15 mouse cellular contexts compared by ENCODE assay signal in genomic region chr10:84871285-84871684, GRCm38 (mm10). TPM values are rescaled to one million over a fixed set of nuclear protein-coding genes. Genes with fewer than 3 reads are reported as not detected.
A peak's percentile ranks its signal among the peaks of the same experiment; 100 is the strongest.
DNase-seq lines count a peak whose midpoint lies in the region; ATAC-seq and TF ChIP-seq lines count a peak whose summit lies in the region.
"Had no signal": no experiment of that assay in that cellular context is flagged by ENCODE, and none has a peak within 500 bp of the region (broad histone marks: within the 10 kb centered on the region; RNA-seq: fewer than 3 reads in every experiment).

No protein-coding gene starts in this region.

- H3K36me3 ChIP-seq in embryonic facial prominence, embryonic 11.5 days (replicated peaks; ENCODE audit: control insufficient read depth, insufficient read depth, low read depth, low read length): no peaks in the 10 kb centered on the region
- peaks cover 16% of the 10 kb centered on the region for H3K36me3 ChIP-seq in hindbrain, embryonic 12.5 days
- no peaks in the 10 kb centered on the region for H3K36me3 ChIP-seq in midbrain, embryonic 15.5 days (replicated peaks)
- H3K36me3 ChIP-seq in stomach, postnatal 0 days (ENCODE audit: control insufficient read depth, insufficient read depth, low read length): no peaks in the 10 kb centered on the region
- H3K36me3 ChIP-seq: heart, embryonic 15.5 days; limb, embryonic 12.5 days had no signal

- no peak for TF ChIP-seq EP300 in stomach, postnatal 0 days (optimal IDR thresholded peaks at IDR 0.05)

- peak; percentile 51 for DNase-seq in Patski (ENCODE audit: low read depth, low spot score)
- peak; percentile 22 for DNase-seq in embryonic facial prominence, embryonic 11.5 days (ENCODE audit: low spot score)
- DNase-seq in natural killer cell, adult 2 months (ENCODE audit: low spot score in 2 of 2): no peak
- DNase-seq in stomach, postnatal 0 days (ENCODE audit: low spot score): no peak
- DNase-seq in yolk sac, embryonic 10.5 days (ENCODE audit: low spot score): no peak
- DNase-seq in gastrocnemius, postnatal 14 days: no peak
- DNase-seq: gastrocnemius, postnatal 36 days; kidney, postnatal 10 days; lung, adult 18-20 months; right cerebral cortex, postnatal 4 days; thymus, postnatal 36 days had no signal

- CTCF ChIA-PET in Patski (lab: Charles Lee): interaction anchor here (0.7 to 1.0 kb wide), 2 partner anchors 15 to 34 kb away, joined by 3 read pairs; no protein-coding TSS in a partner anchor

- WGBS in embryonic facial prominence, embryonic 11.5 days: 52% methylated on average over 12 of the region's 12 CpGs
- WGBS in hindbrain, embryonic 12.5 days: 20% methylated on average over 12 of the region's 12 CpGs
- WGBS in midbrain, embryonic 15.5 days: 23% methylated on average over 12 of the region's 12 CpGs
- 48% methylated on average over 12 of the region's 12 CpGs for WGBS in stomach, postnatal 0 days

- no peak overlapping the region for H3K4me2 ChIP-seq in embryonic facial prominence, embryonic 11.5 days (ENCODE audit: low read depth, low read length)
- H3K4me2 ChIP-seq in hindbrain, embryonic 12.5 days (replicated peaks): peak overlapping the region; percentile 17
- H3K4me2 ChIP-seq in midbrain, embryonic 15.5 days: no peak overlapping the region; the same call in 1 of the 2 replicates
- H3K4me2 ChIP-seq in stomach, postnatal 0 days (replicated peaks; ENCODE audit: low read depth): no peak overlapping the region
- H3K4me2 ChIP-seq: heart, embryonic 15.5 days; limb, embryonic 12.5 days had no signal

- no peak overlapping the region for H3K27ac ChIP-seq in embryonic facial prominence, embryonic 11.5 days (replicated peaks; ENCODE audit: low read depth, low read length)
- no peak overlapping the region for H3K27ac ChIP-seq in hindbrain, embryonic 12.5 days
- H3K27ac ChIP-seq in midbrain, embryonic 15.5 days: no peak overlapping the region
- no peak overlapping the region for H3K27ac ChIP-seq in stomach, postnatal 0 days (replicated peaks)
- H3K27ac ChIP-seq: heart, embryonic 15.5 days; limb, embryonic 12.5 days had no signal

- POLR2A ChIA-PET in Patski (lab: Charles Lee): no interaction called here

- intact Hi-C loops in gastrocnemius, postnatal 14 days (cut with DNase I; ENCODE audit: low total_unique reads): no loop called here

- peak; percentile 76 for ATAC-seq in Patski
- ATAC-seq in embryonic facial prominence, embryonic 11.5 days (replicated peaks; ENCODE audit: insufficient number of reproducible peaks, low FRiP score, low TSS enrichment, low read depth): no peak
- ATAC-seq in hindbrain, embryonic 12.5 days (ENCODE audit: low FRiP score): peak; percentile 78
- ATAC-seq in midbrain, embryonic 15.5 days (replicated peaks): peak; percentile 74; the same call in 1 of the 2 replicates
- ATAC-seq in stomach, postnatal 0 days (ENCODE audit: low FRiP score, low TSS enrichment): no peak

- H3K4me3 ChIP-seq in embryonic facial prominence, embryonic 11.5 days (ENCODE audit: low read depth, low read length): no peak overlapping the region
- no peak overlapping the region for H3K4me3 ChIP-seq in hindbrain, embryonic 12.5 days
- H3K4me3 ChIP-seq in midbrain, embryonic 15.5 days: no peak overlapping the region
- no peak overlapping the region for H3K4me3 ChIP-seq in stomach, postnatal 0 days (ENCODE audit: low read depth, low read length)
- H3K4me3 ChIP-seq: heart, embryonic 15.5 days; limb, embryonic 12.5 days had no signal

- H3K9ac ChIP-seq in embryonic facial prominence, embryonic 11.5 days (replicated peaks; ENCODE audit: low read length): no peak overlapping the region
- no peak overlapping the region for H3K9ac ChIP-seq in hindbrain, embryonic 12.5 days
- H3K9ac ChIP-seq in midbrain, embryonic 15.5 days: no peak overlapping the region
- H3K9ac ChIP-seq in stomach, postnatal 0 days (ENCODE audit: low read length): no peak overlapping the region
- H3K9ac ChIP-seq: heart, embryonic 15.5 days; limb, embryonic 12.5 days had no signal

- in situ Hi-C loops in Patski (cut with MboI; ENCODE audit: low pct_unique_long_range_greater_than_20kb): no loop called here

- H3K9me3 ChIP-seq in embryonic facial prominence, embryonic 11.5 days (replicated peaks; ENCODE audit: control insufficient read depth, low read length): no peaks in the 10 kb centered on the region
- no peaks in the 10 kb centered on the region for H3K9me3 ChIP-seq in hindbrain, embryonic 12.5 days (replicated peaks)
- no peaks in the 10 kb centered on the region for H3K9me3 ChIP-seq in midbrain, embryonic 15.5 days
- no peaks in the 10 kb centered on the region for H3K9me3 ChIP-seq in stomach, postnatal 0 days (ENCODE audit: control insufficient read depth, low read length)
- H3K9me3 ChIP-seq: heart, embryonic 15.5 days; limb, embryonic 12.5 days had no signal

- no peak for TF ChIP-seq CTCF in Patski (IDR thresholded peaks at IDR 0.05)
- no peak for TF ChIP-seq CTCF in stomach, postnatal 0 days (IDR thresholded peaks at IDR 0.05; ENCODE audit: low read depth)

- no peaks in the 10 kb centered on the region for H3K4me1 ChIP-seq in embryonic facial prominence, embryonic 11.5 days (ENCODE audit: control insufficient read depth, insufficient read depth, low read length)
- H3K4me1 ChIP-seq in hindbrain, embryonic 12.5 days: peaks cover 16% of the 10 kb centered on the region; the same call in 1 of the 2 replicates
- H3K4me1 ChIP-seq in midbrain, embryonic 15.5 days: peaks cover 5% of the 10 kb centered on the region; the same call in 1 of the 2 replicates
- no peaks in the 10 kb centered on the region for H3K4me1 ChIP-seq in stomach, postnatal 0 days (replicated peaks; ENCODE audit: control insufficient read depth, insufficient read depth)
- H3K4me1 ChIP-seq: heart, embryonic 15.5 days had no signal

- no peaks in the 10 kb centered on the region for H3K27me3 ChIP-seq in Patski
- H3K27me3 ChIP-seq in embryonic facial prominence, embryonic 11.5 days (ENCODE audit: control insufficient read depth, insufficient read depth, low read length): no peaks in the 10 kb centered on the region
- no peaks in the 10 kb centered on the region for H3K27me3 ChIP-seq in hindbrain, embryonic 12.5 days
- H3K27me3 ChIP-seq in midbrain, embryonic 15.5 days (replicated peaks): no peaks in the 10 kb centered on the region
- no peaks in the 10 kb centered on the region for H3K27me3 ChIP-seq in stomach, postnatal 0 days (ENCODE audit: control insufficient read depth, insufficient read depth, low read length)
- H3K27me3 ChIP-seq: limb, embryonic 12.5 days had no signal

RNA-seq across cellular contexts. Expression of gene Ric8b, which starts 46.1 kb away (rescaled TPM):
- polyA plus RNA-seq in Patski (2021): 29.8 TPM
- 26.3 and 28.4 TPM in 2 replicates for polyA plus RNA-seq in embryonic facial prominence, embryonic 11.5 days (2014; fragmentation: Nextera tagmentation; extraction: Ambion mirVana)
- 42.4 and 44.9 TPM in 2 replicates for polyA plus RNA-seq in hindbrain, embryonic 12.5 days (2016; fragmentation: Nextera tagmentation; extraction: Ambion mirVana)
- polyA plus RNA-seq in midbrain, embryonic 15.5 days (2015; fragmentation: Nextera tagmentation; extraction: Ambion mirVana): 48.3 and 51.8 TPM in 2 replicates
- polyA plus RNA-seq in stomach, postnatal 0 days (2015; fragmentation: Nextera tagmentation; extraction: Ambion mirVana): 7.3 and 7.4 TPM in 2 replicates
- 10 to 100 TPM; 34.5 to 35.0 TPM for total RNA-seq in gastrocnemius, postnatal 14 days (2021)

Comparison
In these comparisons a context has a peak if more than half of its experiments do, and no peak if none do; other contexts are left out.
1. ATAC-seq: peak in Patski (single experiment), hindbrain, embryonic 12.5 days (single experiment) and midbrain, embryonic 15.5 days (single experiment); none in embryonic facial prominence, embryonic 11.5 days (single experiment) and stomach, postnatal 0 days (single experiment).
2. DNase-seq: peak in Patski (single experiment) and embryonic facial prominence, embryonic 11.5 days (single experiment); none in natural killer cell, adult 2 months (0 of 2), stomach, postnatal 0 days (single experiment), yolk sac, embryonic 10.5 days (single experiment) and gastrocnemius, postnatal 14 days (single experiment).